Mouse (Mus musculus): ENCODE measurements at regions not wholly inside any gene's neighbourhood (a gene's known extent, or its start where the extent isn't known, plus 50 kb on each side); places are given as distances from the start of the nearest gene placed in this dataset.

GRCm38 (mm10) chr2:128226465-128227047, 100.7 kb downstream of the Bcl2l11 start:
- Histone ChIP-seq H3K27ac (ENCODE audit: insufficient read depth, low read depth, low read length, poor library complexity, severe bottlenecking) (no peak overlapping the region), H3K36me3 (ENCODE audit: control insufficient read depth, insufficient read depth, low read length, poor library complexity, severe bottlenecking) (no peaks in the 10 kb centered on the region), H3K4me1 (ENCODE audit: control insufficient read depth in 2 of 2, insufficient read depth in 2 of 2, low read length in 2 of 2, poor library complexity in 1 of 2) (0 out of 4 replicates have a peak, but pooled peaks cover 0 to 4% of the 10 kb centered on the region in 2 experiments), H3K9ac (ENCODE audit: insufficient read depth, low read depth, low read length, poor library complexity, severe bottlenecking) (no peak overlapping the region), H3K4me3 (ENCODE audit: insufficient read depth in 1 of 2, low read depth in 1 of 2, low read length in 2 of 2, poor library complexity in 1 of 2, severe bottlenecking in 1 of 2) (no peak overlapping the region), H3K9me3 (ENCODE audit: control insufficient read depth, insufficient read depth, low read depth, low read length) (no peaks in the 10 kb centered on the region)
- DNase-seq (ENCODE audit: low read depth, low spot score) = no peak
- TF ChIP-seq CHD2 (IDR thresholded peaks at IDR 0.05; ENCODE audit: low read depth, low read length) (no peak), MAFK (IDR thresholded peaks at IDR 0.05; ENCODE audit: insufficient read depth, low read depth, low read length) (no peak), ZNF384 (IDR thresholded peaks at IDR 0.05; ENCODE audit: low read depth, low read length) (no peak), HCFC1 (IDR thresholded peaks at IDR 0.05; ENCODE audit: borderline replicate concordance, insufficient read depth, low read length) (no peak), ZC3H11A (IDR thresholded peaks at IDR 0.05; ENCODE audit: borderline replicate concordance, low read depth, low read length) (no peak)
- in situ Hi-C loops (cut with MboI; ENCODE audit: low sequenced_read_pairs in 2 of 2, unreplicated experiment in 2 of 2) = no loop called here

GRCm38 (mm10) chr2:128229730-128230129, 103.9 kb downstream of the Bcl2l11 start:
- peaks cover 0 to 8% of the 10 kb centered on the region in 2 experiments; a peak in 1 of 4 replicates for H3K4me1 ChIP-seq (ENCODE audit: control insufficient read depth in 2 of 2, insufficient read depth in 2 of 2, low read length in 2 of 2, poor library complexity in 1 of 2)
- no peak overlapping the region for H3K4me3 ChIP-seq (ENCODE audit: insufficient read depth in 1 of 2, low read depth in 1 of 2, low read length in 2 of 2, poor library complexity in 1 of 2, severe bottlenecking in 1 of 2)
- in situ Hi-C loops (cut with MboI; ENCODE audit: low sequenced_read_pairs in 2 of 2, unreplicated experiment in 2 of 2) = no loop called here
- TF ChIP-seq ZC3H11A (IDR thresholded peaks at IDR 0.05; ENCODE audit: borderline replicate concordance, low read depth, low read length) (no peak), CHD2 (IDR thresholded peaks at IDR 0.05; ENCODE audit: low read depth, low read length) (no peak)
- H3K9me3 ChIP-seq (ENCODE audit: control insufficient read depth, insufficient read depth, low read depth, low read length) = no peaks in the 10 kb centered on the region
- no peak overlapping the region for H3K9ac ChIP-seq (ENCODE audit: insufficient read depth, low read depth, low read length, poor library complexity, severe bottlenecking)
- DNase-seq (ENCODE audit: low read depth, low spot score) = no peak
- H3K36me3 ChIP-seq (ENCODE audit: control insufficient read depth, insufficient read depth, low read length, poor library complexity, severe bottlenecking) = no peaks in the 10 kb centered on the region
- H3K27ac ChIP-seq (ENCODE audit: insufficient read depth, low read depth, low read length, poor library complexity, severe bottlenecking) = no peak overlapping the region

GRCm38 (mm10) chr2:128230921-128231320, 105.1 kb downstream of the Bcl2l11 start:
- no peak overlapping the region for H3K27ac ChIP-seq (ENCODE audit: insufficient read depth, low read depth, low read length, poor library complexity, severe bottlenecking)
- in situ Hi-C loops (cut with MboI; ENCODE audit: low sequenced_read_pairs in 2 of 2, unreplicated experiment in 2 of 2) = no loop called here

GRCm38 (mm10) chr2:128231338-128231737, 105.5 kb downstream of the Bcl2l11 start:
- TF ChIP-seq ZNF384 (IDR thresholded peaks at IDR 0.05; ENCODE audit: low read depth, low read length) = no peak
- TF ChIP-seq HCFC1 (IDR thresholded peaks at IDR 0.05; ENCODE audit: borderline replicate concordance, insufficient read depth, low read length) = no peak
- no peak for TF ChIP-seq CHD2 (IDR thresholded peaks at IDR 0.05; ENCODE audit: low read depth, low read length)
- no peak for TF ChIP-seq MAFK (IDR thresholded peaks at IDR 0.05; ENCODE audit: insufficient read depth, low read depth, low read length)
- TF ChIP-seq ZC3H11A (IDR thresholded peaks at IDR 0.05; ENCODE audit: borderline replicate concordance, low read depth, low read length) = no peak
- Histone ChIP-seq H3K9me3 (ENCODE audit: control insufficient read depth, insufficient read depth, low read depth, low read length) (no peaks in the 10 kb centered on the region), H3K4me3 (ENCODE audit: insufficient read depth in 1 of 2, low read depth in 1 of 2, low read length in 2 of 2, poor library complexity in 1 of 2, severe bottlenecking in 1 of 2) (no peak overlapping the region), H3K9ac (ENCODE audit: insufficient read depth, low read depth, low read length, poor library complexity, severe bottlenecking) (no peak overlapping the region), H3K27ac (ENCODE audit: insufficient read depth, low read depth, low read length, poor library complexity, severe bottlenecking) (no peak overlapping the region), H3K4me1 (ENCODE audit: control insufficient read depth in 2 of 2, insufficient read depth in 2 of 2, low read length in 2 of 2, poor library complexity in 1 of 2) (peaks cover 0 to 8% of the 10 kb centered on the region in 2 experiments; a peak in 1 of 4 replicates), H3K36me3 (ENCODE audit: control insufficient read depth, insufficient read depth, low read length, poor library complexity, severe bottlenecking) (no peaks in the 10 kb centered on the region)
- in situ Hi-C loops (cut with MboI; ENCODE audit: low sequenced_read_pairs in 2 of 2, unreplicated experiment in 2 of 2) = no loop called here
- no peak for DNase-seq (ENCODE audit: low read depth, low spot score)

More at GRCm38 (mm10) chr2:128230921-128231320, 105.1 kb downstream of the Bcl2l11 start:
- Histone ChIP-seq H3K4me3 (ENCODE audit: insufficient read depth in 1 of 2, low read depth in 1 of 2, low read length in 2 of 2, poor library complexity in 1 of 2, severe bottlenecking in 1 of 2) (no peak overlapping the region), H3K36me3 (ENCODE audit: control insufficient read depth, insufficient read depth, low read length, poor library complexity, severe bottlenecking) (no peaks in the 10 kb centered on the region), H3K4me1 (ENCODE audit: control insufficient read depth in 2 of 2, insufficient read depth in 2 of 2, low read length in 2 of 2, poor library complexity in 1 of 2) (peaks cover 0 to 8% of the 10 kb centered on the region in 2 experiments; a peak in 1 of 4 replicates), H3K9me3 (ENCODE audit: control insufficient read depth, insufficient read depth, low read depth, low read length) (no peaks in the 10 kb centered on the region), H3K9ac (ENCODE audit: insufficient read depth, low read depth, low read length, poor library complexity, severe bottlenecking) (no peak overlapping the region)
- no peak for DNase-seq (ENCODE audit: low read depth, low spot score)
- TF ChIP-seq HCFC1 (IDR thresholded peaks at IDR 0.05; ENCODE audit: borderline replicate concordance, insufficient read depth, low read length) (no peak), ZNF384 (IDR thresholded peaks at IDR 0.05; ENCODE audit: low read depth, low read length) (no peak), CHD2 (IDR thresholded peaks at IDR 0.05; ENCODE audit: low read depth, low read length) (no peak), ZC3H11A (IDR thresholded peaks at IDR 0.05; ENCODE audit: borderline replicate concordance, low read depth, low read length) (no peak), MAFK (IDR thresholded peaks at IDR 0.05; ENCODE audit: insufficient read depth, low read depth, low read length) (no peak)
